Mouse (Mus musculus) testis, adult 2 months (tissue): ENCODE measurements around the gene Cryzl2.

Experiments used
- CTCF ChIP-seq: fragments of 200-500 bp; IDR thresholded peaks from 2 replicates; pipeline ENCODE4 v1.5.1; 2012; ENCODE audit warnings: low read depth, mild to moderate bottlenecking, inconsistent platforms, low read length, moderate library complexity; ENCODE audit not compliant: control insufficient read depth, insufficient read depth, insufficient replicate concordance
- POLR2A ChIP-seq: fragments of 200-500 bp; IDR thresholded peaks from 2 replicates; pipeline ENCODE4 v1.6.1; 2012; ENCODE audit warnings: low read depth, mild to moderate bottlenecking, inconsistent platforms, low read length, moderate library complexity; ENCODE audit not compliant: control insufficient read depth

- TF ChIP-seq CTCF (no peak), POLR2A (no peak)
These were observed 42.6 kb upstream of the Cryzl2 start for GRCm38 (mm10) chr1:157415771-157416170.
